Comparison of ENCODE assay signal across 24 mouse cellular contexts in genomic region chr16:46822753-46823152, GRCm38 (mm10).
"Had no signal": no experiment of that assay in that cellular context is flagged by ENCODE, and none has a peak within 500 bp of the region (broad histone marks: within the 10 kb centered on the region; RNA-seq: fewer than 3 reads in every experiment).

No protein-coding gene starts in this region.

- H3K4me1 ChIP-seq: hindbrain, embryonic 10.5 days; hindbrain, embryonic 12.5 days; intestine, embryonic 15.5 days; limb, embryonic 10.5 days; limb, embryonic 12.5 days had no signal

- H3K36me3 ChIP-seq: hindbrain, embryonic 10.5 days; hindbrain, embryonic 12.5 days; intestine, embryonic 15.5 days; limb, embryonic 10.5 days; limb, embryonic 12.5 days had no signal

- H3K4me3 ChIP-seq: heart, adult 2 months; hindbrain, embryonic 10.5 days; hindbrain, embryonic 12.5 days; intestine, embryonic 15.5 days; layer of hippocampus, adult 2 months; left cerebral cortex, adult 2 months; limb, embryonic 10.5 days; limb, embryonic 12.5 days had no signal

- H3K27ac ChIP-seq: heart, adult 2 months; hindbrain, embryonic 10.5 days; hindbrain, embryonic 12.5 days; hindbrain, embryonic 14.5 days; intestine, embryonic 15.5 days; layer of hippocampus, adult 2 months; left cerebral cortex, adult 2 months; limb, embryonic 10.5 days; limb, embryonic 12.5 days had no signal

- H3K9ac ChIP-seq: hindbrain, embryonic 12.5 days; hindbrain, embryonic 14.5 days; intestine, embryonic 15.5 days; limb, embryonic 12.5 days had no signal

- ATAC-seq: hindbrain, embryonic 16.5 days; inflammation-experienced regulatory T-cells, adult 6 months; intestine, embryonic 15.5 days; intestine, postnatal 0 days had no signal

- H3K27me3 ChIP-seq: hindbrain, embryonic 12.5 days; intestine, embryonic 15.5 days; limb, embryonic 12.5 days had no signal

- H3K4me2 ChIP-seq: heart, embryonic 11.5 days; hindbrain, embryonic 12.5 days; hindbrain, embryonic 14.5 days; intestine, embryonic 15.5 days; limb, embryonic 12.5 days had no signal

- H3K9me3 ChIP-seq: hindbrain, embryonic 10.5 days; hindbrain, embryonic 12.5 days; intestine, embryonic 15.5 days; limb, embryonic 10.5 days; limb, embryonic 12.5 days had no signal

- DNase-seq: gastrocnemius, postnatal 14 days; gastrocnemius, postnatal 36 days; heart, adult 11 months; heart, adult 2 months; heart, postnatal 10 days; heart, postnatal 4 days; kidney, adult 18-20 months; kidney, adult 8-10 months; kidney, postnatal 10 days; kidney, postnatal 25 days; kidney, postnatal 4 days; liver had no signal
